Mouse (Mus musculus): ENCODE measurements around the gene Dgcr2.

- TF ChIP-seq CTCF (IDR thresholded peaks at IDR 0.05; ENCODE audit: borderline replicate concordance, extremely low read depth, insufficient read depth, insufficient read length) (peak; percentile 57), POLR2A (IDR thresholded peaks at IDR 0.05; ENCODE audit: borderline replicate concordance, extremely low read depth, insufficient read depth, insufficient read length, poor library complexity, severe bottlenecking) (no peak)
Measured at GRCm38 (mm10) chr16:17928627-17929104, 30.3 kb upstream of the Dgcr2 start.
